Mouse (Mus musculus) urinary bladder, postnatal 14 days (tissue): ENCODE results near the gene Aff4.
"Not testable (repeated sequence)": the region's sequence is repeated elsewhere in the genome, so short reads cannot be mapped to it uniquely, and the experiment has no call there.

Source experiments
- DNase-seq: peaks from one replicate; pipeline ENCODE4 v3.0.0; 2021; ENCODE audit warnings: low spot score

Aff4 gene

GRCm38 (mm10) chr11:53350291-53351223 is at the start of gene Aff4:
TSS of gene Aff4 (plus strand) at chr11:53350833.
- DNase-seq = peak; percentile 86

GRCm38 (mm10) chr11:53301167-53301515 is 49.5 kb upstream of the Aff4 start:
- no peak for DNase-seq

GRCm38 (mm10) chr11:53304044-53304840 is 46.4 kb upstream of the Aff4 start:
- no peak for DNase-seq

DNA sequence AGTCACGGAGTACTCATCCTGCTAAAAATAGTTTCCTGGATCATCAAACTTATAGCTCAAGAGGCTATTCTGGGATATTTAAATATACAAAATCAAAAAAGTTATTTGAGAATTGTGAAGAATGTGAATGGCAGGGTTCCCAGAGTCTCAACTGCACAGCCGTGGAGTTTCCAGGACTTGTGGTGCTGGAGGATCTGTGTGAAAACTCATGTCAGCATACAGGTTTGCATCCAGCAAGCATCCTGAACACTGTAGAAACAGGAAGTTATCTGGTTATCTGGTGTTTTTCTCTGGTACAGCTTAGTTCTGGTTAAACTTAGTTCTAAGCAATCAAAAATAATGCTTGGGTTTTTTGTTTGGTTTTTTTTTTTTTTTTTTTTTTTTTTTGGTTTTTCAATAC is 43.7 kb upstream of the Aff4 start:
- DNase-seq = no peak

- no peak for DNase-seq
Observed at GRCm38 (mm10) chr11:53307558-53308065, 43.0 kb upstream of the Aff4 start.

DNA sequence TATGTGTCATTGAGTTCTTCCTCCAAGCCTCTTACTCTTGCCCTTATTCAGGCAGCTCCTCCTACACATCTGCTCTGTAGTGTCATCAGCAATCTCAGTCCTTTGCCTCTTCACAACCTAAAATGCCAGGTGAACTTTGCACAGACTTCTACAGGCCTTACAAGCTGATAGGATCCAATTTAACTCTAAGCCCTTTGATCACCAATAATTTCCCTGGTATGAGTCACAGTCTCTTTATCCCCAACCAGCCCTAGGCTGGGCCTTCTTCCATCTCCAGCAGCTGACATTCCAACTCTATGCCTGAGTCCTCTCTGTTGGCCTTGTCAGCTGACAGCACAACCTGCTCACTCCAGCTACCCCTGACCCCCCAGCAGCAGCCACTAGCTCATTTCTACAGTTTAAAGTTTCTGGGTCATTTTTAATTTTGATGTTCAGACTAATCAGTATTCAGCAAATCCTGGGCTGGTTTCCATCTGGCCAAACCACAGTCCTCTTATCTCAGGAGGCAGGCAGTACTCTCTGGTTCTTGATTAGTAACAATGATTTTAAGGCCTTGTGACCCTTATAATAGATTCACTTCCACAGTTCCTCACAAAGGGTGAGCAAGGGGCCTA is 42.3 kb upstream of the Aff4 start:
- DNase-seq = peak; percentile 64

- peak; percentile 80 for DNase-seq
Observed at GRCm38 (mm10) chr11:53308884-53309310, 41.7 kb upstream of the Aff4 start.

DNA sequence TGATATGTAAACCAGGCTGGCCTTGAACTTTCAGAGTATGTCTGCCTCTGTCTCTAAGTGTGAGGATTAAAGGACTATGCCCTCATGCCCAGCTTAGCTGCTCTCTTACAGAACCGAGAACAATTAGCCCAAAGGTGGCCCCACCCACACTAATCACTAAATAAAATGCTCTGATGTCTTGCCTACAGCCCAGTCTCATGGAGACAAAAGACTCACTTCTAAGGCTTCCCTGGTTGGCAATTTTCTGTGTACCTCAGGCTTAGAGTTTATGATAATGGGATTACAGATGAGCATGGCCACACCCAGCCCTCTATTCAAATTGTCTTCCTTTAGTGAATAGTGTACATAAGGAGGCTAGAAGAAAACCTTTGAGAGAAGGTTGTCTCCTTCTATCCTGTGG is 39.2 kb upstream of the Aff4 start:
- no peak for DNase-seq

GRCm38 (mm10) chr11:53312823-53313222 is 37.8 kb upstream of the Aff4 start:
- DNase-seq = not testable (repeated sequence)

DNA sequence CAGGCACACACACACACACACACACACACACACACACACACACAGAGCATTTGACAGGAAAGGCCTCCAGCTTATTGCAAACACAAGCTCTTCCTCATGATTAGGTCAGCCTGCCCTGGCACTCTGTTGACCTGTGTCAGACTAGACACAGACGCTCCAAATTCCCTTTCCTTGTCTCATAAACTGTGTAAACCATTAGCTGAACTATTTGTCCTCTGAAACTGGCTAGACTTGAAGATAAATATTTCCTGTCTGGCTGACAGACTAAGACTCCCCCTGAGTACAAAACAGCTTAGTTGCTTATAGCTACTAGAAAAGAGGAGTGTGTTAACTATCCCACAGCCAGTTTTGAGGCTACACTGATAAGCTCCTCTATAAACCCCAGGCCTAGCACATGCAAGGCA is 35.9 kb upstream of the Aff4 start:
- peak; percentile 43 for DNase-seq

- no peak for DNase-seq
Observed at GRCm38 (mm10) chr11:53316996-53317395, 33.6 kb upstream of the Aff4 start.

DNA sequence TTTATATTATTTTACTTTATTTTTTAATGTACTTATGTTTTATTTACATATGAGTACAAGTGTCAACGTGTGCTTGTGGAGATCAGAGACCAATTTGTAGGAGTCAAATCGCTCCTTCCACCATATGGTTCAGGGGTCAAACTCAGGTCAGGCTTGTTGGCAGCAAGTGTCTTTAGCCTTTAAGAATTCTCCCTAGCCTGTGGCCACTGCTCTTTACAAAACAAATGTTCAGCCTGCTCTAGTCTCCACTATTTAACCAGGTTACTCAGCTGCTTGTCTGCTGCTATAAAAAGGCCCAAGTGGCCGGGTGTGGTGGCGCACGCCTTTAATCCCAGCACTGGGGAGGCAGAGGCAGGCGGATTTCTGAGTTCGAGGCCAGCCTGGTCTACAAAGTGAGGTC is 32.6 kb upstream of the Aff4 start:
- no peak for DNase-seq

DNA sequence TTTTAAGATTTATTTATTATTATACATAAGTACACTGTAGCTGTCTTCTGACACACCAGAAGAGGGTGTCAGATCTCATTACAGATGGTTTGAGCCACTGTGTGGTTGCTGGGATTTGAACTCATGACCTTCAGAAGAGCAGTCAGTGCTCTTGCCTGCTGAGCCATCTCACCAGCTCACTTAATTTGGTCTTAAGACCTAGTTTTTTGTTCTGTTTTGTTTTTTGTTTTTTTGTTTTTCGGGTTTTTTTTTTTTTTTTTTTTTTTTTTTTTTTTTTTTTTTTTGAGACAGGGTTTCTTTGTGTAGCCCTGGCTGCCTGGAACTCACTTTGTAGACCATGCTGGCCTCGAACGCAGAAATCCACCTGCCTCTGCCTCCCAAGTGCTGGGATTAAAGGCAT is 32.1 kb upstream of the Aff4 start:
- not testable (repeated sequence) for DNase-seq

DNA sequence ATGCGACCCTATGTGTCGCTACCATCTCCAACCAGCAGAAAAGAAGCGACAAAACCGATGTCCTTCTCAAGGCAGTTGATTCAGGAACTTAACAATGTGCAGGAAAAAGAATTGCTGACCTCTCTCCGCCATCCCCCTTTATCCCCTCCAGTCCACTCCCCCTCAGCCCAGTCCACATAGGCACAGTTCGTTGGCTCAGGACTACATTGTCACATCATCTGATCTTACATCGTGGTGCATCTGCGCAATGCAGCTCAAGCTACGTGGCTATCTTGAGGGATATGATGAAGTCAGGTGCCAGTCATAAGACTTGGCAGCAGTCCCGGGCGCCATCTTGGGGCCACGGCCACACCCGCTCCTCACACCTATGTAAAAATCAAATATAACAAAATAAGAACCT is 30.8 kb upstream of the Aff4 start:
- DNase-seq = not testable (repeated sequence)

DNA sequence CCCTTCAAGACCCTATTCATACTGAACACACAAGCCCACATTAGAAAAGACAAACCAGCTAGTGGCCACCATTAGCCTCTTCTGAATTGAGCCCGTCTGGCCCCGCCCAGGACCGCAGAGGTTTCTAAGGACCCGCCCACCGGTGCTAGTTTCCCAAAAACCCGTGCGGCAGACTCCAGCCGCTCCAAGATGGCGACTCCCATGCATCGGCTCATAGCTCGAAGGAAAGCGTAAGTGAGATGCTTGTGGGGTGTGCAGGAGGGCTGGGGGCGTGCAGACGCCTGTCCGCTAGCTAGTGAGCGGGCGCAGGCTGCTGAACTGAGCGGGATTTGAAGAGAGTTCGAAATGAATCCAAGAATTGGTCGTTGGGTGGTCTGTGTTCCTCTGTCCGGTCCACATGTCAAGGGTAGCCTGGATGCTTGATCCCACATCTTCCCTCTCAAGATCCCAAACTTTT is 26.1 kb upstream of the Aff4 start, which contains the start of gene Zcchc10:
Gene Zcchc10 (plus strand): TSS at position 168 of the 457 bp plus-strand sequence.
- DNase-seq = peak; percentile 90

- DNase-seq = no peak
Observed at GRCm38 (mm10) chr11:53330325-53330724, 20.3 kb upstream of the Aff4 start.

DNA sequence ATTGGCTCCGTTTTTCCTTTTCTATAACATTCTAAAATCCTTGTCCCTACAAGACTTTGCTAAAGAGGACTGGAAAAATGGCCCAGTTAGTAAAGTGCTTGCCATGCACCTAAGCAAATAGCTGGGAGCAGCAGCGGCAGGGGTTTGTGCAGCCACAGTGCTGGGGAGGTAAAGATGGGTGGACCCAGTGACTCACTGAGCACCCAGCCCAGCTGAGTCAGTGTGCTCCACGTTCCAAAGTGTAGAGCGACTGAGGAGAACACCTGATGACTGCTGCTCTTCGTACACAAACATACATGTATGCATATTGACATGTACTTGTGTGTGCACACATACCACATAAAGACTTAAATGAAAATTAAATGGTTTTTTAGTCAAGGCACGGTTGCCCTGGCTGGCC is 19.5 kb upstream of the Aff4 start:
- no peak for DNase-seq

- no peak for DNase-seq
Observed at GRCm38 (mm10) chr11:53332076-53332680, 18.5 kb upstream of the Aff4 start.

- no peak for DNase-seq
Observed at GRCm38 (mm10) chr11:53335505-53336181, 15.0 kb upstream of the Aff4 start.

DNA sequence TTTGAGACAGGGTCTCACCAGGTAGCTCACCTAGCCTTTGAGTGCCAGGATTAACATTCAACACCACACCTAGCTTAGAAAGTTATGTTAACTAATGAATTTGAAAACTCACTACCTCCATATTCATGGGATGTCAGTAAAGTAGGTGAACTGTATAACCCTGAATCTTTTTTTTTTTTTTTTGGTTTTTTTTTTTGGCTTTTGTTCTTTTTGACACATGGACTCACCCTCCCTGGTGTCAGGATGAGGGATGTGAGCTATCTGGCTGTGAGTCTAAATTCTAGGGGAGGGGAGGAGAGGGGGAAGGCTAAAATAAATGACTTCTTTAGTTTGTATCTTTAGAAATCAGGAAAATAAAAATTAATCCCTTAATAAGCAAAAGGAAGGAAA is 14.5 kb upstream of the Aff4 start:
- no peak for DNase-seq

DNA sequence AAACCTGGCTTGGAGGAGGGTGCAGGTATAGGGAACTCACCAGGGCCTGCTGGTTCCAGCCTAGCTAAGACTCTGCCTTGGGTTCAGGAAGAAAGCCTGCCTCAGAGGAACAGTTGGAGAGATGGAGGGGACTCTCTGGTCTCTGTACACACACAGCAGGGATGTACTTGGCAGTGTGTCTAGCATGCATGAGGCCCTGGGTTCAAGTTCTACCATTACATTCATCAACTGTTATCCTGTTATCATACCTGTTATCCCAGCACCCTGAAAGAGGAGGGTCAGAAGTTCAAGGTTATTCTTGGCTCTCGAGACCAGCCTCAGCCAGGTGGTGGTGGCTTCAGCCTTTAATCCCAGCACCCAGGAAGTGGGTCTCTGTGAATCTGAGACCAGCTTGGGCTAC is 13.7 kb upstream of the Aff4 start:
- no peak for DNase-seq
